Mouse (Mus musculus) fibroblast of lung, adult 2 months (primary cell): Measurements from ENCODE around the gene Pigb.
"Not testable (repeated sequence)": the region's sequence is repeated elsewhere in the genome, so short reads cannot be mapped to it uniquely, and the experiment has no call there.

Source experiments
- DNase-seq: peaks from one replicate; pipeline ENCODE4 v3.0.0-alpha.2; 2011; ENCODE audit warnings: low read depth

Pigb gene

GRCm38 (mm10) chr9:73040080-73040479 lies at the start of gene Pigb:
TSS of gene Pigb (minus strand) at chr9:73040378.
- no peak for DNase-seq

DNA sequence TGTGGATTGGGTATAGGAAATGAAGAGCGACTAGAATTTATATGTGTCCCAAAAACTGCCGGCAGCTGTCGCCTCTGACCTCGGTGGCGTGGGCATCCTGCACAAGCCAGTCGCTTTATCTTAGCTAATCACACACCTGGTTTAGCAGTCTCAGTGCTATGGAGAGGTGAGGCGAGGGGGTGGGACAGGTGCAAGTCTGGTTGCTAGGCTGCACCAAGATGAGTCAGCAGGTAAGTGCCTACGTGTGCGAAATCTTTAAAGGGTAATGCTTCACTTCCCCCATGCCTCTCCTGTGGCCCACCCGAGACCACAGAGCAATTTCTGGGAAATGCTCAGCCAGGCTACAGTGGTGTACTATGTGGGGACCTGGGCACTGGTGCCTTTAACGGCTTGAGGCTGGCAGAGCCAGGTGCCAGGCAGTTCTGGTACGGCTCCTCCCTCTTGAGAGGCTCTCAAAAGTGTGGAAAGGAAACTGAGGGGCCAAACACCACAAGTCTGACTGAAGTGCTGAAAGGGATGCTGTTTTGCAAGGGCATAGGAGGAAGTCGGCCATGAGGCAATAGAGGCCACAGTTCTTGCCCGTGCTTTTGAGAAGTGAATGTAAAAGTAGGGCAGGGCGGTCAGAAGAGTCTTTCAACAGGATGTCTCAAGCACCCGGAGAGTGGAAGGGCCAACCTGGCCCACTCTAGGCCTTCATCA lies 49.2 kb upstream of the Pigb start:
- DNase-seq: no peak

DNA sequence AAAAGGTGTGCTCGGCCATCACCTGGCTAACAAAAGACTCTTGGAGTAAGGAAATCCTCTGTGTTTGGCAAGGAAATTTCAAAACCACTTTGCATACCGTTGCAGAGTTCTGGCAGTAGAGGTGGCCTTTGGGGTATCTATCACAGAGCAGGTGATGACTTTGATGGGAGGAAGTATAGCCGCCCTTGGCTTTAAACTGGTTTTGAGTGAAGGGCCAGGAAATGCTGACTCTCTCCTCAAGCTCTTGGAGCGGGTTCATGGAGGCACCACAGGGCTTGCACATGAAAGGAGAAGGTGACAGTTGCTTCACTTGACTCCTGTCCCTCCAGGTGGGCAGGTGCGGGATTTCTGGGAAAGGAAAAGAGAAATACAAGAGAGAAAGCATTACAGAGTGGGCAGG lies 47.4 kb upstream of the Pigb start:
- DNase-seq: no peak

DNA sequence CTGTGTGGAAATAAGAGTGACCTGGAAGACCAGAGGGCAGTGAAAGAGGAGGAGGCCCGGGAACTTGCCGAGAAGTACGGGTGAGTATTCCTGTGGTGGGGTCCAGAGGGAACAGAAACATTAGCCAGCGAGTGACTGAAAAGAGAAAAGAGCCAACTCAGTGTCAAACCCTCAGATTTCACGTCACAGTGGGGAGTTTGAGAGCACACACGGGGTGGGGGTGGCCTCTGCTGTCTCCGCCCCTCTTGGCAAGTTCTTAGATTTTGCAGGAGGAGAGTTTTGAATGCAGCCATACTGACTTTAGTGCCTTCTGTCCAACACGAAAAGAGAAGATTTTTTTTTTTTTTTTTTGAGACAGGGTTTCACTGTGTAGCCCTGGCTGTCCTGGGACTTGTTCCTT lies 46.9 kb upstream of the Pigb start:
- DNase-seq: no peak

GRCm38 (mm10) chr9:73085845-73086244 lies 45.7 kb upstream of the Pigb start:
- no peak for DNase-seq

DNA sequence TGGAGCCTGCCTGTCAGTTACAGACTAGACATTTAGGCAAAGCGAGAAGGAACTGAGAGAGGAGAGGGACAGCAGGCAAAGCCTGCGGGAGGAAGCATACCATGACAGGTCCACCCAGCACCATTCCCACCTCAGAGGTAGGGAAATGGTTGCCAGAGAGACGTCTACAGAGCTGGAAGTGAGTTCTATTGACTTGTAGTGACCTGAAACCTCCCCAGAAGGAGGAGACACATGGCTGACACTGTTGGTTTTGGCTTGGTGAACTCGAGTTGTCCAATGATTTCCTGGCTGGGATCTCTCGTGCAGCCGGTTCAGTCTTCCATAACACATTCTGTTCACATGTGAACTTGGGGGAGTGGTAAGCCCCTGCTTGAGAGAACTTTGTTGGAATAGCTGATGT lies 43.8 kb upstream of the Pigb start:
- DNase-seq: no peak

DNA sequence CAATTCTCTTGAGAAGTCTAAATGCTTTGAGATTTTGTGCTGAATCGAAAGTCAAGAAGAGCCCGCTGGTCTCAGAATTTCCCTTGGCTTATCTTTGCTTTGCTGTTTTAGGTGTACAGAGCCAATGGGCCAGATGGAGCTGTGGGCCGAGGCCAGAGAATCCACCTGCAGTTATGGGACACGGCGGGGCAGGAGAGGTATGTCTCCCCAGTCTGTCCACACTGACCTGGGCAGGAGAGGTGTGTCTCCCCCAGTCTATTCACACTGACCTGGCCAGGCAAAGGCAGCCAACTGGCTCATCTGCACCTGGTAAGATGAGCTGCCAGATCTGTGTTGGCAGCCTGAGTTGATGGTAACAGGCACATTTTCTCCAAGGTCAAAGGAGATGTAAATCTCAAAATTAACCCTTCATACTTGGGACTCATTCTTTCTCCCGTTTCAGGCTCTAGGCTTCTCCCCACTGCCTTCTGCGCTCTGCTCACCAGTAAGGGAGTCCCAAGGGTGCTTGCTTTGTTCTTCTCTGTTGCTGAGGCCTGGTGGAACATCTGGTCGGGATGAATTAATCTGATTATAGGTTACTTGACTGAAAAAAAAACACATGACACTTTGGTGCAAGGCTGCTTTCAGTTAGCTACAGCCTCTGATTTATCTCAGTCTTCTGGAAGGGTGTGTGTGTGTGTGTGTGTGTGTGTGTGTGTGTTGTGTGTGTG lies 42.3 kb upstream of the Pigb start:
- no peak for DNase-seq

DNA sequence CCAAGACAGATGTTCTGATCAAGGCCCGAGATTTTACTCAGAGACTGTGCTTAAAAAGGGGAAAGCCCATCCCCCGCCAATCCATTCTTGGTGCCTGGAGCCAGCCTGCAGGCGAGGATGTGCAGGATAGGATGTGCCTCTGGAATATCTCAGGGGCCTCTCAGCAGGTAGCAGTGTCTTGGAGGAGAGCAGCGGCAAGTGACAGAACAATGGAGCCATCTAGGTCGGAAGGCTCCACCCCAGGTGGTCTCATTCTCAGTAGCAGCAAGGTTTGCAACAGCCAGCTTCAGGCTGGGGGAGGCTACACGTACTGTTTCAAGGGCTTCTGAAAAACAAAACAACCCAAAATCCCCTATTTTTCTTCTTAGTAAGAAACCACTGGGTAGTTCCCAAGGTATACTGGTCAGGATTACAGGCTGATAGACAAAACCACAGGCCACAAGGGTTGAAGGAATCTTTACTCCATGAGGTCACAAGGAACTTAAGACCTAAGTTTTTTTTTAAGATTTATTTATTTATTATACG lies 39.7 kb upstream of the Pigb start:
- DNase-seq: no peak

DNA sequence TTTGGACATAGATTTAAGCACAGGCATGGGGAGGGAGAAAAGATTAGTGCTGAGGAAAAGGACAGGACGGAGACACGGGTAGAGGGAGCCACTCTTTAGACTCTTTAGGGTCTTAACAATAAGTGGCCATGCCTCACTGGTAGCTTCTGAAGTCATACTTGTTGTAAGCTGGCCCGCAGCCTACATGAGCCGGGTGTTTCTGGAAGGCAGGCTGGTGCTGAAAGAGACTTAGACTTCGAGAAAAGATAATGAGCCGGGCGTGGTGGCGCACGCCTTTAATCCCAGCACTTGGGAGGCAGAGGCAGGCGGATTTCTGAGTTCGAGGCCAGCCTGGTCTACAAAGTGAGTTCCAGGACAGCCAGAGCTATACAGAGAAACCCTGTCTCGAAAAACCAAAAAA lies 39.2 kb upstream of the Pigb start:
- not testable (repeated sequence) for DNase-seq

- DNase-seq: no peak
Measured at GRCm38 (mm10) chr9:73073169-73073568, 33.0 kb upstream of the Pigb start.

DNA sequence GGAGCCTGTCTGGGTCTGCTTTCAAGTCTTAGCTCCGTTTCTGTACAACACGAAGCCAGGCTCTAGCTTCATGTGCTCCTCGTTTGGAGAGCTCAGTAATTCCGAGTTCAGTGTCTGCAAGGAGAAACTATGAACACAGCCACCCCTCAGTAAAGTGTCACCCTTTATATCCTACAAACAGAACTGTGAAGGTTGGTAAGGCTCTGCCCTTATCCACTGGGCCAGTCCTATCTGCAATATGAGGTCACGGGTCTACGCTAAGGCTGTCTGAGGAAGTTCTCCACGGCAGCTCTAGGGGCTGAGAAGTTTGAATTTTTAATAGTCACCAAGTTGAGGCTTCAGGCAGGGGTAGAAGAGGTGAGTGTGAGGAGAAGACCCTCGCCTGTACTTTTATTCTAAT lies 32.2 kb upstream of the Pigb start:
- no peak for DNase-seq

DNA sequence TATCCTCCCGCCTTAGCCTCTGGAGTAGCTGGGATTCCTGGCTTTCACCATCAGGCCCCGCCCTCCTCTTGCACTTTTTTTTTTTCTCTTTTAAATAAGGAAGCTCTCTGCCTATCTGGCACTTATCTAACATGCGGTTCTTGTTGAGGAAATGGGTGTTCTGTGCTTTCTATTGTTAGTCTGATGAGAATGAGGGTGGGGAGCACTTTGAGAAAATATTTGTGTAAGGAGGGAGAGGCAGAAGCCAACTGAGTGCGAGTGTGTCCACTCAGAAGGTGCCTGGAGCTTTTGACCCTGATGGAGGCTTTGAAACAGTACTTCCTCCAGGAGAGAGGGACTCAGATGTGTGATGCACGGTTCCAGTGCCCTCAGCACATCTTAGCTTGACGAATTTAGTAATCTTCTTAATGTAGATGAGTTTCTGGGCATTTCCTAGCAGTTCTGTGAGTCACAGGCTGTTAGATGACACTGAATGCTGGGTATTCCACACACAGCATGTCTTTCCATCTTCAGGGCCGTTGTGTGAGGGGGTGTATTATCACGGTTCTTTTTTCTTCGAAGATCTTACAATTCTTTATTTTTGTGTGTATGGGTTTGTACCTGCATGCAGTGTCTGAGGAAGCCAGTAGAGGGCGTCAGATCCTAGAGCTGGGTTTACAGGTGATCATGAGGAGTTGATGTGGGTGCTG lies 30.9 kb upstream of the Pigb start:
- no peak for DNase-seq

DNA sequence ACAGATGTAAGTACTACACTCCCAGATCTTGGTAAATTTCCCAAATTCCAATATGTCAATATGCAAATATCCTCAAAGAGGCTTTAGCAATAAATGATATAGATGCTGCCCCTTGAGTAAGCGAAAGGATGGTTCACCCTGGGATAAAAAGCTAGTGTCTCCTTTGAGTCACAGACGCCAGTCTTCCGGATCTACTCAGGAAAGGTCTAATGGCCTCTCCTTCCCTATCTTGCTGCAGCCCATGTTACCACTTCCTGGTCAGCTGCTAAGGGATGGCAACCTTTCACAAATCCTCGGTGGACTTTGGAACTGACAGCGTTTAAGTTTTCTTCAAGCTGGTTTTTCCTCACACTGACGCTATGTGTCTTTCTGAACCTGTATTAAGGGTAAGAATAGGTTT lies 28.5 kb upstream of the Pigb start:
- DNase-seq: no peak

GRCm38 (mm10) chr9:73068230-73068679 lies 28.1 kb upstream of the Pigb start:
- DNase-seq: no peak

GRCm38 (mm10) chr9:73067086-73067485 lies 26.9 kb upstream of the Pigb start:
- DNase-seq: no peak

DNA sequence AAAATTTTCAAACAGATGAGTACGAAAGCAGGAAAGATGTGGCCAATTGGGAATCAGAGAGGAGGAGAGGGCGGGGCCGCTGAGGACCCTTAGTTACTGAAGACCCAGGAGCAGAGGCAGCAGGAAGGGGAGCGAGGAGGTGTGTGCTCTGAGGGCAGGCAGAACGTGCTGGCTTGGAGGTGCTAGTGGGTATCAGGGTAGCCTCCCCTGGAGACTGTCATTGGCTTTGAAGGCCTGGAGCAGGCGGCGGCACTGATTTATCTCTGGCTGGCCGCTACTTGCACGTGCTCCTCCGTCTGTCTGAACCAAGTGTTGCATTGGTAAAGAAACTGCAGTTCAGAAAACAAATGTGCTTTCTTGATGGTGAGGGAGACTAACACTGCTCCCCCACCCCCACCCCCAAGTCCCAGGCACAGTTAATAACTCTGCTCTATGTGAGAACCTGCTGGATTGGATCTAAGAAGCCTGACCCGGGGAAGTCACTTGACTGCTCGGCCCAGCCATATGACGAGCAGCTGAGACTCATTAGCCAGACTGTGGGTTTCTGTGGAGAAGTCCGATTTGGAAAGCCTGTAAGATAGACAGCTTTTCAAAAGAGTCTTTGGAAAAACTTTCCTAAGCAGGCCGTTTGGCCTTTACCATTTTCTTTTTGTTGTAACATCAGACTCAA lies 23.6 kb upstream of the Pigb start:
- no peak for DNase-seq

GRCm38 (mm10) chr9:73059224-73059623 lies 19.0 kb upstream of the Pigb start:
- DNase-seq: no peak

GRCm38 (mm10) chr9:73055441-73055911 lies 15.3 kb upstream of the Pigb start:
- DNase-seq: no peak

DNA sequence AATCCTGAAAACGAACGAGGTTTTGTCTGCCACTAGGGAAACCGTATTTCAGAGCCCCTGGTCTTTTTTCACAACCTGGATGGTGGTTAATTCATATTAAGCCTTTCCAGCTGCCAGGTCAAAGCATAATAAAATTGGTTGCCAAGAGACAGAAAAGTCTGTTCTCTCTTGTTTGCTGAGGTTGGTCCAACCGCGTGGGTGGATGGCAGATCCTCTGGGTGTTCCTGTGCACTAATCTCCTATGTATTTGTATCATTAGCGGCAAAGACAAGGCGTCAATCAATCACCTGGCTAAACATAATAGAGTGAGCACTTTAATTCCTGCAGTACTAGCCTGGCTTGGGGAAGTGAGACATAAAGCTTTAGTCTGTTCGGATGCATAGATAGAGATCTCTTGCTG lies 10.4 kb upstream of the Pigb start:
- no peak for DNase-seq

DNA sequence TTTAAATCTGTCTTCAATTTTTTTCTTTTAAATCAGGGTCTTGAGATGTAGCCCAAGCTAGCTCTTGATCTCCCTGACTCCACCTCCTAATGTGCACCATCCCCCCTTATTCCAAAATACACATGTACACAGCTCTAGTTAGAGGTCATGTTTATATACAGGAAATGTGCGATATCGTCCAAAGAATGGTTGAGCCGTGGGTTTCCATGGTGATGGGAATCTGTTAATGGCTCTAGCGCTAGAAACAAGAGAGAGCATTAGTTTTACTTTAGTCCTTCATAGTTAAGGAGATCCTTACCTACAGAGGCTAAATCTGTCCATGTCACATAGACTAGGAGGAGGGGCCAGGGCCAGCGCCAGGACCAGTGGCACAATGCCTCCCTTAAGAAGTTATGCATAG lies 9.7 kb upstream of the Pigb start:
- DNase-seq: no peak

DNA sequence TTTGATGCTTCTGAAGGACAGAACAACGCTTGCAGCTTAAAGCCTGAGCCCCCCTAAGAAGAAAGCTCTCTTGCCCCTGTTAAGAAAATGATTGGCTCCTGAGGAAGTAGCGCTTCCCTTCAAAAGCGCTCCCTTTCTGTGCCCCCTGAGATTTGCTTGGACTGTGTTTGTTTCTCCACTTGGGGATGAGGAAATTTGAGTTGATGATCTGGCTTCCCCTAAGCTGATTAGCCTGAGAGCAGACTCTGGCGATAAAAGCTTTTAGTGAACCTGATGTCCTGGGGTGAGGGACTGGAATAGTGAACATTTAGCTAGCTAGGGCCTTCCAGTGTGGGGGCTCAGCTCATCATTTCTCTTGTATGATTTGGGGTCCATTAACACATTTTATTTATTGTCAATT lies 8.7 kb upstream of the Pigb start:
- no peak for DNase-seq

DNA sequence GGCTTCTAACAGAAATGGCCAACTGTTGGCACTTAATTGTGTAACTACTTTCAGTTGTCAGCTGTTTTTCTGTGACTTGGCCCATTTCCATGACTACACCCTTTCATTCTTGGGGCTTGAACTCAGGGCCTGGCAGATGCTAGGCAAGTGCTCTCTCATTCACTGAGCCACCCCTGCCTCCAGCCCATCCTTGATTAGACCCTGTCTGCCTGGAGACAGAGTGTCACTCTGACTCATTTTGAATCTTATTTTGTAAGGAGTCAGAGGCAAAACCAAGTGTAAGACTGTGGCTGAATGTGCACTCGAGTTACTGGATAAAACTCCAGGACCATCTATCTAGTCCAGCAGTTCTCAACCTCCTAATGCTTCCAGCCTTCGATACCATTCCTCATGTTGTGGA lies 7.7 kb upstream of the Pigb start:
- DNase-seq: no peak
